Mouse (Mus musculus): ENCODE measurements around the gene Plxnd1. TPM values are rescaled to one million over a fixed set of nuclear protein-coding genes. Genes with fewer than 3 reads are reported as not detected.

Gene Plxnd1
- polyA plus RNA-seq, 1 experiment: 26.2 TPM

GRCm38 (mm10) chr6:115957681-115958080 lies 37.1 kb downstream of the Plxnd1 start:
- no peak overlapping the region for H3K27ac ChIP-seq (ENCODE audit: insufficient read depth, low read depth, low read length)

GRCm38 (mm10) chr6:115956922-115957601 lies 37.7 kb downstream of the Plxnd1 start:
- WGBS: 37% methylated on average over 16 of the region's 16 CpGs
- no peaks in the 10 kb centered on the region for H3K36me3 ChIP-seq (ENCODE audit: control insufficient read depth, insufficient read depth, low read length)

More at GRCm38 (mm10) chr6:115957681-115958080, 37.1 kb downstream of the Plxnd1 start:
- WGBS: 80% methylated on average over 6 of the region's 6 CpGs
- Histone ChIP-seq H3K27me3 (ENCODE audit: control insufficient read depth, insufficient read depth, low read length) (no peaks in the 10 kb centered on the region), H3K4me3 (ENCODE audit: low read depth, low read length) (no peak overlapping the region), H3K4me1 (ENCODE audit: control insufficient read depth, insufficient read depth, insufficient read length, low read length) (peaks cover 19% of the 10 kb centered on the region), H3K36me3 (ENCODE audit: control insufficient read depth, insufficient read depth, low read length) (no peaks in the 10 kb centered on the region; the same call in 1 of the 2 replicates)
- TF ChIP-seq CTCF (IDR thresholded peaks at IDR 0.05; ENCODE audit: extremely low read depth, insufficient read length, insufficient replicate concordance, low read depth, low read length): no peak
- no peak; the same call in 1 of the 2 replicates for TF ChIP-seq POLR2A (IDR thresholded peaks at IDR 0.05; ENCODE audit: low read depth, low read length)

GRCm38 (mm10) chr6:115956418-115956921 lies 38.3 kb downstream of the Plxnd1 start:
- no peak overlapping the region for H3K27ac ChIP-seq (ENCODE audit: insufficient read depth, low read depth, low read length)
- no peak for TF ChIP-seq POLR2A (IDR thresholded peaks at IDR 0.05; ENCODE audit: low read depth, low read length)
- no peak for TF ChIP-seq CTCF (IDR thresholded peaks at IDR 0.05; ENCODE audit: extremely low read depth, insufficient read length, insufficient replicate concordance, low read depth, low read length)
- whole genome bisulfite sequencing: 22% methylated on average over 13 of the region's 13 CpGs
- H3K27me3 ChIP-seq (ENCODE audit: control insufficient read depth, insufficient read depth, low read length): no peaks in the 10 kb centered on the region
- H3K4me1 ChIP-seq (ENCODE audit: control insufficient read depth, insufficient read depth, insufficient read length, low read length): peaks cover 16% of the 10 kb centered on the region
- H3K36me3 ChIP-seq (ENCODE audit: control insufficient read depth, insufficient read depth, low read length): no peaks in the 10 kb centered on the region
- H3K4me3 ChIP-seq (ENCODE audit: low read depth, low read length): peak overlapping the region; percentile 25

More at GRCm38 (mm10) chr6:115956922-115957601, 37.7 kb downstream of the Plxnd1 start:
- TF ChIP-seq POLR2A (IDR thresholded peaks at IDR 0.05; ENCODE audit: low read depth, low read length) (peak; percentile 9; the same call in 1 of the 2 replicates), CTCF (IDR thresholded peaks at IDR 0.05; ENCODE audit: extremely low read depth, insufficient read length, insufficient replicate concordance, low read depth, low read length) (no peak)
- Histone ChIP-seq H3K27ac (ENCODE audit: insufficient read depth, low read depth, low read length) (peak overlapping the region; percentile 33; the same call in 1 of the 2 replicates), H3K4me3 (ENCODE audit: low read depth, low read length) (no peak overlapping the region), H3K4me1 (ENCODE audit: control insufficient read depth, insufficient read depth, insufficient read length, low read length) (peaks cover 16% of the 10 kb centered on the region), H3K27me3 (ENCODE audit: control insufficient read depth, insufficient read depth, low read length) (no peaks in the 10 kb centered on the region)

GRCm38 (mm10) chr6:115955664-115956063 lies 39.1 kb downstream of the Plxnd1 start:
- no peaks in the 10 kb centered on the region for H3K27me3 ChIP-seq (ENCODE audit: control insufficient read depth, insufficient read depth, low read length)
- peaks cover 16% of the 10 kb centered on the region for H3K4me1 ChIP-seq (ENCODE audit: control insufficient read depth, insufficient read depth, insufficient read length, low read length)
- no peaks in the 10 kb centered on the region for H3K36me3 ChIP-seq (ENCODE audit: control insufficient read depth, insufficient read depth, low read length)
- TF ChIP-seq POLR2A (IDR thresholded peaks at IDR 0.05; ENCODE audit: low read depth, low read length) (no peak), CTCF (IDR thresholded peaks at IDR 0.05; ENCODE audit: extremely low read depth, insufficient read length, insufficient replicate concordance, low read depth, low read length) (no peak)
- no peak overlapping the region for H3K4me3 ChIP-seq (ENCODE audit: low read depth, low read length)
- 90% methylated on average over 11 of the region's 11 CpGs for WGBS
- no peak overlapping the region for H3K27ac ChIP-seq (ENCODE audit: insufficient read depth, low read depth, low read length)

- TF ChIP-seq POLR2A (IDR thresholded peaks at IDR 0.05; ENCODE audit: low read depth, low read length) (no peak), CTCF (IDR thresholded peaks at IDR 0.05; ENCODE audit: extremely low read depth, insufficient read length, insufficient replicate concordance, low read depth, low read length) (no peak)
- Histone ChIP-seq H3K4me3 (ENCODE audit: low read depth, low read length) (no peak overlapping the region), H3K27me3 (ENCODE audit: control insufficient read depth, insufficient read depth, low read length) (no peaks in the 10 kb centered on the region), H3K36me3 (ENCODE audit: control insufficient read depth, insufficient read depth, low read length) (no peaks in the 10 kb centered on the region), H3K4me1 (ENCODE audit: control insufficient read depth, insufficient read depth, insufficient read length, low read length) (peaks cover 16% of the 10 kb centered on the region), H3K27ac (ENCODE audit: insufficient read depth, low read depth, low read length) (no peak overlapping the region)
- 91% methylated on average over 4 of the region's 4 CpGs for WGBS
These were observed 39.6 kb downstream of the Plxnd1 start for GRCm38 (mm10) chr6:115955169-115955568.

GRCm38 (mm10) chr6:115954506-115955074 lies 40.2 kb downstream of the Plxnd1 start:
- TF ChIP-seq POLR2A (IDR thresholded peaks at IDR 0.05; ENCODE audit: low read depth, low read length) (no peak), CTCF (IDR thresholded peaks at IDR 0.05; ENCODE audit: extremely low read depth, insufficient read length, insufficient replicate concordance, low read depth, low read length) (no peak)
- Histone ChIP-seq H3K4me1 (ENCODE audit: control insufficient read depth, insufficient read depth, insufficient read length, low read length) (peaks cover 15% of the 10 kb centered on the region), H3K36me3 (ENCODE audit: control insufficient read depth, insufficient read depth, low read length) (no peaks in the 10 kb centered on the region), H3K4me3 (ENCODE audit: low read depth, low read length) (no peak overlapping the region), H3K27me3 (ENCODE audit: control insufficient read depth, insufficient read depth, low read length) (no peaks in the 10 kb centered on the region), H3K27ac (ENCODE audit: insufficient read depth, low read depth, low read length) (0 out of 2 replicates have a peak overlapping the region, but pooled peaks have one; percentile 16)
- whole genome bisulfite sequencing: 88% methylated on average over 9 of the region's 9 CpGs

GRCm38 (mm10) chr6:115946389-115946788 lies 48.4 kb downstream of the Plxnd1 start:
- Histone ChIP-seq H3K27me3 (ENCODE audit: control insufficient read depth, insufficient read depth, low read length) (no peaks in the 10 kb centered on the region), H3K4me1 (ENCODE audit: control insufficient read depth, insufficient read depth, insufficient read length, low read length) (no peaks in the 10 kb centered on the region; the same call in 1 of the 2 replicates), H3K4me3 (ENCODE audit: low read depth, low read length) (no peak overlapping the region), H3K36me3 (ENCODE audit: control insufficient read depth, insufficient read depth, low read length) (no peaks in the 10 kb centered on the region), H3K27ac (ENCODE audit: insufficient read depth, low read depth, low read length) (no peak overlapping the region)
- no peak for TF ChIP-seq POLR2A (IDR thresholded peaks at IDR 0.05; ENCODE audit: low read depth, low read length)
- TF ChIP-seq CTCF (IDR thresholded peaks at IDR 0.05; ENCODE audit: extremely low read depth, insufficient read length, insufficient replicate concordance, low read depth, low read length): no peak
- WGBS: 10% methylated on average over 6 of the region's 6 CpGs

Data from small intestine, adult 2 months (tissue).